Mouse (Mus musculus) cerebellum, adult 2 months (tissue): ENCODE data around the gene Smo. TPM values are rescaled to one million over a fixed set of nuclear protein-coding genes. Genes with fewer than 3 reads are reported as not detected.

Source experiments
- DNase-seq, 2 experiments: peaks; one replicate each; pipeline ENCODE4 v3.0.0; 2021
- H3K27ac ChIP-seq: fragments of 200-500 bp; 2 replicates; pipeline ENCODE4 v1.5.1; 2012; ENCODE audit warnings: low read length, control low read depth, inconsistent platforms; ENCODE audit not compliant: insufficient read depth
- H3K27me3 ChIP-seq: fragments of 200-500 bp; 2 replicates; pipeline ENCODE4 v1.6.1; 2012; ENCODE audit warnings: inconsistent platforms, mild to moderate bottlenecking, low read length, moderate library complexity; ENCODE audit not compliant: control insufficient read depth, insufficient read depth
- H3K4me1 ChIP-seq: fragments of 200-500 bp; 2 replicates; pipeline ENCODE4 v1.6.1; 2011; ENCODE audit warnings: low read length; ENCODE audit not compliant: control insufficient read depth, insufficient read depth
- H3K4me3 ChIP-seq: fragments of 200-500 bp; replicated peaks from 2 replicates; pipeline ENCODE3; 2011; ENCODE audit warnings: mild to moderate bottlenecking, low read depth, low read length, control low read depth; ENCODE audit not compliant: insufficient read depth
- CTCF ChIP-seq: fragments of 200-500 bp; IDR thresholded peaks from 2 replicates; pipeline ENCODE4 v1.5.1; 2011; ENCODE audit warnings: low read depth, mild to moderate bottlenecking, control low read depth, low read length, moderate library complexity, borderline replicate concordance; ENCODE audit not compliant: insufficient read depth
- POLR2A ChIP-seq: fragments of 200-500 bp; IDR thresholded peaks from 2 replicates; pipeline ENCODE4 v1.6.1; 2011; ENCODE audit warnings: low read length, control low read depth, borderline replicate concordance; ENCODE audit not compliant: insufficient read depth
- WGBS: fragments of 180-500 bp; shearing (Covaris S2); methylation state at CpG from one replicate; pipeline ENCODE4 v1.1.7; 2018; 5-methylcytosine and 5-hydroxymethylcytosine counted together
- polyA plus RNA-seq: library from polyadenylated mRNA; depleted of rRNA; stranded (reverse); fragments of >200 nt; gene quantifications from 2 replicates; pipeline ENCODE4 v1.2.3, GENCODE M21; 2012

Smo gene
- polyA plus RNA-seq, 1 experiment, result 12.6 TPM

- Histone ChIP-seq H3K27ac (no peak overlapping the region), H3K27me3 (no peaks in the 10 kb centered on the region), H3K4me1 (no peaks in the 10 kb centered on the region), H3K4me3 (no peak overlapping the region)
- no peak for TF ChIP-seq CTCF
- no peak for TF ChIP-seq POLR2A
- DNase-seq, result no peak
- WGBS, result 92% methylated on average over 3 of the region's 3 CpGs
Measured at GRCm38 (mm10) chr6:29784413-29785021, 49.2 kb downstream of the Smo start.

GRCm38 (mm10) chr6:29785759-29786158 is 50.5 kb downstream of the Smo start:
- H3K27me3 ChIP-seq, result no peaks in the 10 kb centered on the region
- H3K4me3 ChIP-seq, result no peak overlapping the region
- DNase-seq, result no peak
- WGBS, result 84% methylated on average over 5 of the region's 5 CpGs
- no peak overlapping the region for H3K27ac ChIP-seq
- no peak for TF ChIP-seq CTCF
- no peak for TF ChIP-seq POLR2A
- no peaks in the 10 kb centered on the region for H3K4me1 ChIP-seq

GRCm38 (mm10) chr6:29788779-29789350 is 53.6 kb downstream of the Smo start:
- H3K4me1 ChIP-seq, result no peaks in the 10 kb centered on the region
- H3K27me3 ChIP-seq, result no peaks in the 10 kb centered on the region
- H3K4me3 ChIP-seq, result no peak overlapping the region
- TF ChIP-seq POLR2A (no peak), CTCF (no peak)
- WGBS, result 73% methylated on average over 3 of the region's 3 CpGs
- DNase-seq, result no peak
- H3K27ac ChIP-seq, result no peak overlapping the region

GRCm38 (mm10) chr6:29790014-29790698 is 54.9 kb downstream of the Smo start:
- Histone ChIP-seq H3K4me3 (no peak overlapping the region), H3K27me3 (no peaks in the 10 kb centered on the region), H3K27ac (no peak overlapping the region), H3K4me1 (no peaks in the 10 kb centered on the region)
- DNase-seq, result no peak
- no peak for TF ChIP-seq CTCF
- TF ChIP-seq POLR2A, result no peak
- 92% methylated on average over 3 of the region's 3 CpGs for WGBS

- DNase-seq, result no peak
- Histone ChIP-seq H3K4me1 (no peaks in the 10 kb centered on the region), H3K27ac (no peak overlapping the region), H3K27me3 (no peaks in the 10 kb centered on the region), H3K4me3 (no peak overlapping the region)
- 88% methylated on average over 1 of the region's 1 CpGs for WGBS
- TF ChIP-seq CTCF (no peak), POLR2A (no peak)
Measured at GRCm38 (mm10) chr6:29793520-29793919, 58.2 kb downstream of the Smo start.

GRCm38 (mm10) chr6:29794582-29794981 is 59.3 kb downstream of the Smo start:
- 91% methylated on average over 6 of the region's 6 CpGs for WGBS
- H3K27ac ChIP-seq, result no peak overlapping the region
- DNase-seq, result no peak
- no peaks in the 10 kb centered on the region for H3K4me1 ChIP-seq
- no peak overlapping the region for H3K4me3 ChIP-seq
- H3K27me3 ChIP-seq, result no peaks in the 10 kb centered on the region
- no peak for TF ChIP-seq CTCF
- TF ChIP-seq POLR2A, result no peak

- Histone ChIP-seq H3K27me3 (no peaks in the 10 kb centered on the region), H3K4me3 (no peak overlapping the region), H3K4me1 (no peaks in the 10 kb centered on the region), H3K27ac (no peak overlapping the region)
- TF ChIP-seq POLR2A, result no peak
- TF ChIP-seq CTCF, result no peak
- no peak for DNase-seq
- WGBS, result 90% methylated on average over 1 of the region's 1 CpGs
Measured at GRCm38 (mm10) chr6:29802979-29803378, 67.7 kb downstream of the Smo start.

GRCm38 (mm10) chr6:29804006-29804405 is 68.7 kb downstream of the Smo start:
- no peak overlapping the region for H3K27ac ChIP-seq
- 21% methylated on average over 3 of the region's 3 CpGs for WGBS
- H3K27me3 ChIP-seq, result no peaks in the 10 kb centered on the region
- DNase-seq, result no peak
- H3K4me3 ChIP-seq, result no peak overlapping the region
- H3K4me1 ChIP-seq, result no peaks in the 10 kb centered on the region
- TF ChIP-seq CTCF (no peak), POLR2A (no peak)
